In the genomic region with DNA sequence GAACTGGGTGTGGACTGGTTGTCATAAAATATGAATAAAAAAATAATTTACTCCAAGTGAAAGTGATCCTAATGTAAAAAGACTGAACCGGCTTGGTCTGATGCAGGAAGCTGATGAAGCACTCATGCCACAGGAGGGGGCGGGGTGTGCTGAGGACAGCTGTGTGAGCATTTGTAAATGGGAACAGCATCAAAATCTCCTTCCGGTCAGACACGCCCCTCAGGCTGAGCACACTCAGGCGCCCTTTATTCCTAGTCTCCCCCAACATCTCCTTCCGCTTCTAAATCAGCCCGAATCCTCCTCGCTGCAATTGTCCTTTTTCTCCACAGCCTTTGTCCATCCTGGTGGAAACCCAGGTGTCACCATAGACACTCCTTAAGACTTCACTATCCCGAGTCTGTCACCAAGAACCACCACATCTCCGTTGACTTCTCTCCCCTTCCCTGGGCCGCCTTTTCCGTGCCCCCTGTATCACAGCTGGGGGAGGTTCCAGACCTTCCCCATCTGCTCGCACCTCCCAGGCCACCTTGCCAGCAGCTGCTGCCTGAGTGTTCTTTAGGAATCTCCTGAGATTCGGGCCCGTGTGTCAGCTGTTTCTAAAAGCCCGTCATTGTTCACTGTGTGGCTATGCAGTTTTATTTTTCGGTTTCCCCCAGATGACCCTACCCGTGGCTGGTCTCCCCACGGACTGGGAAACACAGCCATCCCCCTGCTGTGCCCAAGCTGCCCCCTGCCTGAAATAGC, we compare ENCODE assay signal across 7 mouse cellular contexts. TPM values are rescaled to one million over a fixed set of nuclear protein-coding genes. Genes with fewer than 3 reads are reported as not detected.
DNase-seq lines count a peak whose midpoint lies in the region; ATAC-seq lines count a peak whose summit lies in the region.

No protein-coding gene starts in this region.

- H3K4me1 ChIP-seq in forebrain, embryonic 16.5 days (replicated peaks; ENCODE audit: control insufficient read depth, insufficient read depth, low read length), result peaks cover 7% of the 10 kb centered on the region
- H3K4me1 ChIP-seq in hindbrain, embryonic 13.5 days (replicated peaks), result peaks cover 16% of the 10 kb centered on the region
- H3K4me1 ChIP-seq in liver, embryonic 12.5 days, result peaks cover 7% of the 10 kb centered on the region; the same call in 1 of the 2 replicates

- H3K4me3 ChIP-seq in forebrain, embryonic 16.5 days (replicated peaks; ENCODE audit: low read length), result peak overlapping the region; percentile 6; the same call in 1 of the 2 replicates
- H3K4me3 ChIP-seq in hindbrain, embryonic 13.5 days, result peak overlapping the region; percentile 26
- H3K4me3 ChIP-seq in liver, embryonic 12.5 days, result peak overlapping the region; percentile 8; the same call in 1 of the 2 replicates

- H3K36me3 ChIP-seq in forebrain, embryonic 16.5 days (ENCODE audit: control insufficient read depth, insufficient read depth), result no peaks in the 10 kb centered on the region
- H3K36me3 ChIP-seq in hindbrain, embryonic 13.5 days, result no peaks in the 10 kb centered on the region
- no peaks in the 10 kb centered on the region for H3K36me3 ChIP-seq in liver, embryonic 12.5 days

- WGBS in forebrain, embryonic 16.5 days, result 15% methylated on average over 19 of the region's 19 CpGs
- 7% methylated on average over 19 of the region's 19 CpGs for whole genome bisulfite sequencing in hindbrain, embryonic 13.5 days
- WGBS in liver, embryonic 12.5 days (ENCODE audit: insufficient replicate concordance), result 15% methylated on average over 19 of the region's 19 CpGs

- H3K4me2 ChIP-seq in forebrain, embryonic 16.5 days (ENCODE audit: low read length), result peak overlapping the region; percentile 49
- H3K4me2 ChIP-seq in hindbrain, embryonic 13.5 days, result peak overlapping the region; percentile 51
- peak overlapping the region; percentile 49 for H3K4me2 ChIP-seq in liver, embryonic 12.5 days

- intact Hi-C loops in left cerebral cortex, postnatal 36 days (cut with DNase I), result no loop called here

- ATAC-seq in CD4-positive, CD25-positive, alpha-beta regulatory T cell, adult 4 months, result peak; percentile 77
- peak; percentile 86 for ATAC-seq in forebrain, embryonic 16.5 days
- ATAC-seq in hindbrain, embryonic 13.5 days (ENCODE audit: low FRiP score), result peak; percentile 88
- no peak for ATAC-seq in liver, embryonic 12.5 days

- DNase-seq in NIH3T3 (ENCODE audit: low read depth), result peak; percentile 60
- peak; percentile 28 for DNase-seq in naive thymus-derived CD4-positive, alpha-beta T cell, adult 2 months (ENCODE audit: low read depth)
- no peak for DNase-seq in left cerebral cortex, postnatal 36 days (ENCODE audit: low spot score in 2 of 2)

- H3K27me3 ChIP-seq in forebrain, embryonic 16.5 days (replicated peaks; ENCODE audit: control insufficient read depth, insufficient read depth, low read length), result no peaks in the 10 kb centered on the region
- H3K27me3 ChIP-seq in hindbrain, embryonic 13.5 days, result no peaks in the 10 kb centered on the region
- 0 out of 2 replicates have a peak, but pooled peaks cover 5% of the 10 kb centered on the region for H3K27me3 ChIP-seq in liver, embryonic 12.5 days (replicated peaks)

- peak overlapping the region; percentile 6; the same call in 1 of the 2 replicates for H3K27ac ChIP-seq in forebrain, embryonic 16.5 days (ENCODE audit: low read length)
- peak overlapping the region; percentile 88 for H3K27ac ChIP-seq in hindbrain, embryonic 13.5 days
- no peak overlapping the region for H3K27ac ChIP-seq in liver, embryonic 12.5 days

- no peaks in the 10 kb centered on the region for H3K9me3 ChIP-seq in forebrain, embryonic 16.5 days (ENCODE audit: control insufficient read depth, low read length)
- no peaks in the 10 kb centered on the region for H3K9me3 ChIP-seq in hindbrain, embryonic 13.5 days
- no peaks in the 10 kb centered on the region for H3K9me3 ChIP-seq in liver, embryonic 12.5 days (replicated peaks)

- peak overlapping the region; percentile 35 for H3K9ac ChIP-seq in forebrain, embryonic 16.5 days (replicated peaks; ENCODE audit: low read depth, low read length)
- H3K9ac ChIP-seq in hindbrain, embryonic 13.5 days, result peak overlapping the region; percentile 66
- H3K9ac ChIP-seq in liver, embryonic 12.5 days, result no peak overlapping the region

RNA-seq across cellular contexts. Expression of a gene that starts 7.2 kb away (rescaled TPM):
- polyA plus RNA-seq in CD4-positive, CD25-positive, alpha-beta regulatory T cell, adult 4 months (2017; shearing (Covaris generic)), result under 1 TPM in 1 of 2 experiments, not detected in 1; 0.50 TPM
- polyA plus RNA-seq in forebrain, embryonic 16.5 days (2015; fragmentation: Nextera tagmentation; extraction: Ambion mirVana), result not detected in 2 replicates
- polyA plus RNA-seq in hindbrain, embryonic 13.5 days (2015; fragmentation: Nextera tagmentation; extraction: Ambion mirVana), result not detected in 2 replicates
- polyA plus RNA-seq in liver, embryonic 12.5 days (2016; fragmentation: Nextera tagmentation; extraction: Ambion mirVana), result not detected in 2 replicates
- not detected for total RNA-seq in left cerebral cortex, postnatal 36 days (2021)

Comparison
In these comparisons a context has a peak if more than half of its experiments do, and no peak if none do; other contexts are left out.
1. DNase-seq: peak in NIH3T3 (single experiment) and naive thymus-derived CD4-positive, alpha-beta T cell, adult 2 months (single experiment); none in left cerebral cortex, postnatal 36 days (0 of 2).
2. Peak in every context shown above with its lines, with median percentiles within 50 percentile points of each other: H3K4me2 ChIP-seq and H3K4me3 ChIP-seq.